Mouse (Mus musculus) forebrain, embryonic 16.5 days (tissue): ENCODE results near the gene Lcat. TPM values are rescaled to one million over a fixed set of nuclear protein-coding genes. Genes with fewer than 3 reads are reported as not detected.
A peak's percentile ranks its signal among the peaks of the same experiment; 100 is the strongest.

Experiments used
- ATAC-seq: fragments of 200-750 bp; cut with Nextera tagmentation; 2 replicates; pipeline ENCODE4 v1.8.0; 2017; ENCODE audit warnings: mild to moderate bottlenecking, moderate library complexity
- H3K27ac ChIP-seq: fragments of 300-500 bp; sonication (generic); 2 replicates; pipeline ENCODE4 v1.5.1; 2014; ENCODE audit warnings: low read length, control low read depth
- H3K27me3 ChIP-seq: fragments of 300-500 bp; sonication (generic); replicated peaks from 2 replicates; pipeline ENCODE4 v1.6.1; 2014; ENCODE audit warnings: low read length; ENCODE audit not compliant: control insufficient read depth, insufficient read depth
- H3K36me3 ChIP-seq: fragments of 300-500 bp; sonication (generic); 2 replicates; pipeline ENCODE4 v1.6.1; 2014; ENCODE audit not compliant: control insufficient read depth, insufficient read depth
- H3K4me1 ChIP-seq: fragments of 300-500 bp; sonication (generic); replicated peaks from 2 replicates; pipeline ENCODE4 v1.6.1; 2014; ENCODE audit warnings: low read length; ENCODE audit not compliant: control insufficient read depth, insufficient read depth
- H3K4me2 ChIP-seq: fragments of 300-500 bp; sonication (generic); 2 replicates; pipeline ENCODE4 v1.6.1; 2014; ENCODE audit warnings: mild to moderate bottlenecking, low read length, control low read depth
- H3K4me3 ChIP-seq: fragments of 300-500 bp; sonication (generic); replicated peaks from 2 replicates; pipeline ENCODE4 v1.5.1; 2014; ENCODE audit warnings: mild to moderate bottlenecking, low read length, control low read depth
- H3K9ac ChIP-seq: fragments of 300-500 bp; sonication (generic); replicated peaks from 2 replicates; pipeline ENCODE4 v1.6.1; 2014; ENCODE audit warnings: low read depth, low read length, control low read depth
- H3K9me3 ChIP-seq: fragments of 300-500 bp; sonication (generic); 2 replicates; pipeline ENCODE4 v1.6.1; 2016; ENCODE audit warnings: low read length; ENCODE audit not compliant: control insufficient read depth
- WGBS: fragments of 180-500 bp; shearing (Covaris S2); extraction: QIAGEN DNeasy Blood & Tissue Kit; methylation state at CpG from one replicate; pipeline ENCODE4 v1.1.7; 2014; 5-methylcytosine and 5-hydroxymethylcytosine counted together
- polyA plus RNA-seq: library from polyadenylated mRNA; unstranded; fragments of >200 nt; fragmentation: Nextera tagmentation; extraction: Ambion mirVana; gene quantifications from 2 replicates; pipeline ENCODE4 v1.2.1, GENCODE M21; 2015

The Lcat gene
- polyA plus RNA-seq, 1 experiment from 2014 or later, result 0.67 TPM

- Histone ChIP-seq H3K9ac (peak overlapping the region; percentile 91), H3K27ac (no peak overlapping the region), H3K9me3 (no peaks in the 10 kb centered on the region), H3K4me2 (peak overlapping the region; percentile 99), H3K27me3 (no peaks in the 10 kb centered on the region), H3K36me3 (no peaks in the 10 kb centered on the region), H3K4me1 (peaks cover 11% of the 10 kb centered on the region), H3K4me3 (peak overlapping the region; percentile 68)
- 30% methylated on average over 7 of the region's 7 CpGs for WGBS
- no peak for ATAC-seq
Observed at GRCm38 (mm10) chr8:105935863-105936603, 7.1 kb downstream of the Lcat start.

GRCm38 (mm10) chr8:105935105-105935504, 8.1 kb downstream of the Lcat start:
- Histone ChIP-seq H3K4me1 (peaks cover 16% of the 10 kb centered on the region), H3K4me2 (no peak overlapping the region), H3K9ac (no peak overlapping the region), H3K9me3 (no peaks in the 10 kb centered on the region), H3K27ac (no peak overlapping the region), H3K4me3 (no peak overlapping the region), H3K27me3 (no peaks in the 10 kb centered on the region), H3K36me3 (no peaks in the 10 kb centered on the region)
- WGBS, result 85% methylated on average over 6 of the region's 6 CpGs
- no peak for ATAC-seq

- Histone ChIP-seq H3K9ac (no peak within 1 kb of the TSS), H3K4me1 (peaks cover 16% of the 10 kb centered on the region), H3K27ac (no peak within 1 kb of the TSS), H3K9me3 (no peaks in the 10 kb centered on the region), H3K4me3 (no peak within 1 kb of the TSS), H3K4me2 (no peak within 1 kb of the TSS), H3K27me3 (no peaks in the 10 kb centered on the region), H3K36me3 (no peaks in the 10 kb centered on the region; the same call in 1 of the 2 replicates)
- ATAC-seq, result no peak
- WGBS, result 92% methylated on average over 2 of the region's 2 CpGs
Observed at GRCm38 (mm10) chr8:105933762-105934161, 9.4 kb downstream of the Lcat start, which contains the start of gene Ctrl. Ctrl (minus strand) TSS chr8:105933862.

- no peak for ATAC-seq
- no peak overlapping the region for H3K27ac ChIP-seq
- H3K4me2 ChIP-seq, result no peak overlapping the region
- no peak overlapping the region for H3K9ac ChIP-seq
- H3K9me3 ChIP-seq, result no peaks in the 10 kb centered on the region
- no peak overlapping the region for H3K4me3 ChIP-seq
- WGBS, result 91% methylated on average over 11 of the region's 11 CpGs
- H3K27me3 ChIP-seq, result no peaks in the 10 kb centered on the region
- H3K36me3 ChIP-seq, result no peaks in the 10 kb centered on the region; the same call in 1 of the 2 replicates
- H3K4me1 ChIP-seq, result peaks cover 8% of the 10 kb centered on the region
Observed at GRCm38 (mm10) chr8:105932525-105932924, 10.7 kb downstream of the Lcat start.

- no peak overlapping the region for H3K27ac ChIP-seq
- 95% methylated on average over 3 of the region's 3 CpGs for whole genome bisulfite sequencing
- no peak for ATAC-seq
Observed at GRCm38 (mm10) chr8:105931271-105931670, 11.9 kb downstream of the Lcat start.

GRCm38 (mm10) chr8:105930602-105931001, 12.6 kb downstream of the Lcat start:
- no peaks in the 10 kb centered on the region; the same call in 1 of the 2 replicates for H3K36me3 ChIP-seq
- no peak overlapping the region for H3K4me3 ChIP-seq
- H3K27ac ChIP-seq, result no peak overlapping the region
- WGBS, result 15% methylated on average over 8 of the region's 8 CpGs
- peaks cover 4% of the 10 kb centered on the region; the same call in 1 of the 2 replicates for H3K4me1 ChIP-seq
- H3K9ac ChIP-seq, result peak overlapping the region; percentile 50; the same call in 1 of the 2 replicates
- H3K4me2 ChIP-seq, result no peak overlapping the region
- H3K27me3 ChIP-seq, result no peaks in the 10 kb centered on the region
- ATAC-seq, result peak; percentile 68
- H3K9me3 ChIP-seq, result no peaks in the 10 kb centered on the region

More at GRCm38 (mm10) chr8:105931271-105931670, 11.9 kb downstream of the Lcat start:
- Histone ChIP-seq H3K9me3 (no peaks in the 10 kb centered on the region), H3K9ac (no peak overlapping the region), H3K27me3 (no peaks in the 10 kb centered on the region), H3K4me3 (no peak overlapping the region), H3K4me2 (no peak overlapping the region), H3K4me1 (peaks cover 4% of the 10 kb centered on the region), H3K36me3 (no peaks in the 10 kb centered on the region; the same call in 1 of the 2 replicates)

DNA sequence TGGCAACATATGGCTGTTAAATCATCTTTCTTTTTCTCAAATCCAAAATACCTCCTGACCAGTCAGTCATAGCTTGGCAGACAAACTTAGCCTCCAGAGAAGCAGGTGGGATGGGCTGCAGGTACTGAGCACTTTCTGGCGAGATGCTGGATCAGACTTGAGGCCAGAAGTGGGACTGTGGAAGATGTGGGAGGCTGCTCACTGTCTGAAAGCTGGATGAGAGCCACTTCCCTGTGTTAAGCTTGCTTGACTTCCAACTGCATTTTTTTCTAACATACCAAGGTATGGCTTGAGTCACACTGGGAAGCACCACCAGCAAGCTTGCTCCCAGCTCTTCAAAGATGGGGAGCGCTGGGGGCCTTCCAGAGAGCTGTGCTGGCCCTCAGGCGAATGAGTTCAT, 18.1 kb downstream of the Lcat start:
- no peak overlapping the region for H3K9ac ChIP-seq
- 72% methylated on average over 3 of the region's 3 CpGs for WGBS
- H3K9me3 ChIP-seq, result no peaks in the 10 kb centered on the region
- H3K4me3 ChIP-seq, result no peak overlapping the region
- H3K27me3 ChIP-seq, result no peaks in the 10 kb centered on the region
- H3K27ac ChIP-seq, result no peak overlapping the region
- no peaks in the 10 kb centered on the region for H3K4me1 ChIP-seq
- no peaks in the 10 kb centered on the region; the same call in 1 of the 2 replicates for H3K36me3 ChIP-seq
- no peak overlapping the region for H3K4me2 ChIP-seq
- ATAC-seq, result no peak

- ATAC-seq, result no peak
- Histone ChIP-seq H3K36me3 (peaks cover 3% of the 10 kb centered on the region; the same call in 1 of the 2 replicates), H3K4me2 (no peak overlapping the region), H3K9me3 (no peaks in the 10 kb centered on the region), H3K4me1 (no peaks in the 10 kb centered on the region), H3K27ac (no peak overlapping the region), H3K9ac (no peak overlapping the region), H3K27me3 (no peaks in the 10 kb centered on the region), H3K4me3 (no peak overlapping the region)
- 90% methylated on average over 3 of the region's 3 CpGs for WGBS
Observed at GRCm38 (mm10) chr8:105919390-105919789, 23.8 kb downstream of the Lcat start.

- ATAC-seq, result no peak
- Histone ChIP-seq H3K4me2 (peak overlapping the region; percentile 92), H3K36me3 (no peaks in the 10 kb centered on the region), H3K4me1 (peaks cover 9% of the 10 kb centered on the region), H3K9me3 (no peaks in the 10 kb centered on the region), H3K27me3 (no peaks in the 10 kb centered on the region), H3K9ac (peak overlapping the region; percentile 99), H3K27ac (peak overlapping the region; percentile 75), H3K4me3 (peak overlapping the region; percentile 95)
- WGBS, result 39% methylated on average over 16 of the region's 16 CpGs
Observed at GRCm38 (mm10) chr8:105900941-105901616, 42.1 kb downstream of the Lcat start.
